Mouse (Mus musculus) splenic B cell, adult 2 months (primary cell): ENCODE measurements around the gene Ccdc73.

Source experiments
- DNase-seq: peaks from one replicate; pipeline ENCODE4 v3.0.0-alpha.2; 2011; ENCODE audit warnings: low read depth, low spot score
- H3K27me3 ChIP-seq: 2 replicates; pipeline ENCODE4 v1.6.1; 2012; ENCODE audit warnings: mild to moderate bottlenecking, low read length, moderate library complexity, mixed read lengths; ENCODE audit not compliant: control insufficient read depth, poor library complexity, insufficient read depth, severe bottlenecking
- H3K36me3 ChIP-seq: 2 replicates; pipeline ENCODE4 v1.6.1; 2012; ENCODE audit warnings: mild to moderate bottlenecking, low read length, moderate library complexity, mixed read lengths; ENCODE audit not compliant: control insufficient read depth, poor library complexity, insufficient read depth, severe bottlenecking

Gene Ccdc73

DNA sequence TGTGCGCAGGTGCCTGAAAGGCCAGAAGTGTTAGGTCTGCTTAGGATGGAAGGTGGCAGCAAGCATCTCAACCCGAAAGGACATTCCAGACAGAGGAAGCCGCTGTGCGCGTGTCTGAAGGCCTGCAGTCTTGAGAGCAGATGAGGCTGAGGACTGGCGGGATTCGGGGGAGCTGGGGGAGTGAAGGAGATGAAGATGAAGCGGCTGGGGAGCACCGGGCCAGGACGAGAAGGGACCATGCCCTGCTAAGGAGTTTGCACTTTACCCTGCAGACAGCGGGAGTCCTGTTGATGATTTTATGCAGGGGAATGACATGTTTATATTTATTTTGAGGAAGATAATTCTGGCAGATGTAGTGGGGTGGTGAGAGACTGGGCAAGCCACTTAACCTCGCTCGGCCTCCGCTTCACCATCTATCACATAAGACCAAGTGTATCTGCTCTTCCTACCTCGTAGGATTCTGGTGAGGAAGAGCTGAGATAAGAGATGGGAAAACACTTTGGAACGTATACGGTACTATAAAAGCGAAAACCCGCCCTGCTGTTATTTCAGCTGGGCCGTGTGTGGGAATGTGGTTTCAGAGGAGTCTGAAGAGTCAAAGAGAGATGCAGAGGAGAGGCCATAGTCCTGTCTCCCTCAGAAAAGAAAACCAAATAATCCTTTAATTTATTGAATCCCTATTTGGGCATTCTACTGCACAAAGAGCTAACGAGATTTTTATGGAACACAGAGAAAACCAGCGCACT lies 159.5 kb downstream of the Ccdc73 start:
- Histone ChIP-seq H3K36me3 (no peaks in the 10 kb centered on the region), H3K27me3 (no peaks in the 10 kb centered on the region)
- DNase-seq: no peak

GRCm38 (mm10) chr2:105028806-105029205 lies 161.2 kb downstream of the Ccdc73 start:
- DNase-seq: no peak
- no peaks in the 10 kb centered on the region for H3K36me3 ChIP-seq
- H3K27me3 ChIP-seq: no peaks in the 10 kb centered on the region

DNA sequence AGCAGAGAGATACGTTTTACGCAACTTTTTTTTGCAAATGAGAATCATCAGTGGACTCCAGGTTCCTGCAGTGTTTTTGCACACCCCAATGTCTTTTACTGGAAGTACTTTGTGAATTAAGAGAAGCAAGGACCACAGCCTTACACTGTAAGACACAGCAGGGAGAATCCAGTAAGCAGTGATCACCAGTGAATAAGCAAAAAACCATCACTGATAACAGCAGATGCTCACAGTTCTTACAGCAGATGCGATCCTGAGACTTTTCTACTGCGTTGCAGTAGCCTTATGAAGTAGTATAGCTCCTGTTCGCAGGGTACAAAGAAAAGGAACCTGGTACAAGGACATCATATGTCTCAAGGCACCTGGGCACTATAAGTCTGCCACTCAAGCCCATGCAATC lies 162.9 kb downstream of the Ccdc73 start:
- H3K27me3 ChIP-seq: no peaks in the 10 kb centered on the region
- no peak for DNase-seq
- H3K36me3 ChIP-seq: no peaks in the 10 kb centered on the region

GRCm38 (mm10) chr2:105034084-105034483 lies 166.5 kb downstream of the Ccdc73 start:
- no peak for DNase-seq
- H3K36me3 ChIP-seq: no peaks in the 10 kb centered on the region
- H3K27me3 ChIP-seq: no peaks in the 10 kb centered on the region

DNA sequence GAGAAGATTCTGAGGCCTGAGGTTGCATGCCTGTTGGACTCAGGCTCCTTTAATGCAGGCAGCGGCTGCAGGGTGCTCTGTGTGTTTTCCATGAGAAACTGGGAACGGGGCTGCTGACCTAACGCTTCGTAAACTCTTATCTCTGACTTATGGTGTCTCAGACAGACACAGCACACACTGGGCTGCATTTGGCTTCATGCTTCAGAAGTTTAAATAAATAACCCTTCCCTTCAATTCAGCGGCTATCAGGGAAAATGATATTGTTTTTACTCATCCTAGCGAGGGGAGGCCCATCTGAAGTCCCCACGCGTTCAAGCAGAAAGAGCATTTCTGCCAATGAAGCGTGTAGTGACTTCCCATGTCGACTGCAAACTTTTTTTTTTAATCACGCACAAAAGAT lies 168.4 kb downstream of the Ccdc73 start:
- no peaks in the 10 kb centered on the region for H3K27me3 ChIP-seq
- H3K36me3 ChIP-seq: no peaks in the 10 kb centered on the region
- DNase-seq: no peak

GRCm38 (mm10) chr2:105036401-105037070 lies 168.9 kb downstream of the Ccdc73 start:
- Histone ChIP-seq H3K27me3 (no peaks in the 10 kb centered on the region), H3K36me3 (no peaks in the 10 kb centered on the region)
- DNase-seq: no peak

DNA sequence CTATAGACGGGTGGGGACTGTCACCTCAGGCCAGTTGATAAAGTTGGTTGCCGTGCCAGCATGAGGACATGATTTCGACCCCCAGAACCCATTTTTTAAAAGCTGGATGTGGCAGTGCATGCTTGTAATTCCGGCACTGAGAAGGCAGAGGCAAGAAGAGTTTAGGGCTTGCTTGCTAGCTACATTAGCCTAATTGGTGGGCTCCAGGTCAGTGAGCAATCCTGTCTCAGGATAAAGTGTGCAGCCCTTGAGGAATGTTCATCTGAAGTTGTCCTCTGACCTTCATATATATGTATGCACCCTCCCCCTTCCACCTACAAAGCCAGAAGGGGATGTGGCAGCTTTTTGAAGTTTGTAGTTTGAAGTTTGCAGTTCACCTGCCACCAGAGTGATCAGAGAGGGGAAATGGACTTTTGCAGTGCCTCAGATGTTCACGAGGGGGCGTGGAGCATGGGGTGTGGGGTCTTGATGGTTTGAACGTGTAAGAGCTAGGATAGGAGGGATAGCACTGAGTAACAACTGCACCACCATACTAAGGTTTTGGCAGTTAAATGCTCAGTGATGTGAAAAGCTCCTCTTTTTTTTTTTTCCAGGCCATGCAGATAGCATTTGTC lies 170.5 kb downstream of the Ccdc73 start:
- DNase-seq: no peak
- Histone ChIP-seq H3K36me3 (no peaks in the 10 kb centered on the region), H3K27me3 (no peaks in the 10 kb centered on the region)

- no peak for DNase-seq
- Histone ChIP-seq H3K27me3 (no peaks in the 10 kb centered on the region), H3K36me3 (no peaks in the 10 kb centered on the region)
These were observed 171.3 kb downstream of the Ccdc73 start for GRCm38 (mm10) chr2:105038879-105039278.

DNA sequence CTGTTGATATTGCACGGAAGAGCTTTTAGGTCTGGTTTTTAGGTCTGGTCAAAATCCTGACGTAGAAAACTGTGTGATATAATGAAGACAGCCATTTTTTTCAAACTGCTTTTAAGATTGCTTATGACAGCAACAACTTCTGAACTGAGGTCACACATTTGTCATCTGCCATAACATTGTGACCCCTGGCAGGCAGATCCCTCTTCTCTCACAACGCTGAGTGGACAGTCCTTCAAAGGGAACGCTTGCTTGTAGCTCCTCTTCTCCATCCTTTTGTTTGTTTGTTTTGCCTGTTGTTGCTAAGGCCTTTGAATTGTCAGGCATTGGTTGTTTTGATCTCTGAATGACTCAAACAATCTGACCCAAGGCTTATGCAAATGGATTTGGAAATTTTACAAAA lies 173.3 kb downstream of the Ccdc73 start:
- no peaks in the 10 kb centered on the region for H3K36me3 ChIP-seq
- no peak for DNase-seq
- H3K27me3 ChIP-seq: no peaks in the 10 kb centered on the region

- Histone ChIP-seq H3K27me3 (no peaks in the 10 kb centered on the region), H3K36me3 (no peaks in the 10 kb centered on the region)
- no peak for DNase-seq
These were observed 175.5 kb downstream of the Ccdc73 start for GRCm38 (mm10) chr2:105043152-105043551.

- Histone ChIP-seq H3K27me3 (no peaks in the 10 kb centered on the region), H3K36me3 (no peaks in the 10 kb centered on the region)
- DNase-seq: no peak
These were observed 180.7 kb downstream of the Ccdc73 start for GRCm38 (mm10) chr2:105048301-105048700.

- Histone ChIP-seq H3K36me3 (no peaks in the 10 kb centered on the region), H3K27me3 (no peaks in the 10 kb centered on the region)
- DNase-seq: no peak
These were observed 187.9 kb downstream of the Ccdc73 start for GRCm38 (mm10) chr2:105055529-105055928.

DNA sequence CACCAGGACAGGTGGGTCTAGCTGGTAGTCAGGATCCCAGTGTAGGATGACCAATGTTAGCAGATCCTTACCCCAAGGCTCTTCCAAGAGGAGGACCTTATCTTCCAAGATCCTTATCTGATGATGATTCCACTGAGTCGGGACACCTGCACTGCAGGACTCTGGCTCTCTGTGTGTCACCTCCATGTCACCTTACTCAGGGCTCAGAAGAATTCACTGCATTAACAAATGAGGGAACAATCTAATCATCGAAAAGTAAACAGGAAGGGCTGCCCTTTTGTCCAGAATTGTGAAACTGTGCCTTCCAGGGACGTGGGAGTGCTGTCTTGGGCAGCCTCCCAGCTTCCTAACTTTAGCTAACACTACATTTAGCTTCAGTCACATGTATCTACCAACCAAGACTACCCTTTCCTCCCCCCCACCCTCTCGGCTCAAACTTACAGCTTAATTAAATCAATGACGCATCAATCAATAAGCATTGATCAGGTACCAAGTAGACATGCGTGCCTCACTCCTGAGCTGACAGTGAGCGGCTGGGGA lies 191.0 kb downstream of the Ccdc73 start:
- H3K36me3 ChIP-seq: no peaks in the 10 kb centered on the region
- no peak for DNase-seq
- no peaks in the 10 kb centered on the region for H3K27me3 ChIP-seq

GRCm38 (mm10) chr2:105062741-105063372 lies 195.3 kb downstream of the Ccdc73 start:
- H3K36me3 ChIP-seq: no peaks in the 10 kb centered on the region
- peak; percentile 42 for DNase-seq

More at GRCm38 (mm10) chr2:105062741-105063372, 195.3 kb downstream of the Ccdc73 start:
- H3K27me3 ChIP-seq: no peaks in the 10 kb centered on the region
